Mouse (Mus musculus) heart, postnatal 10 days (tissue): Measurements from ENCODE around the gene Tanc2. TPM values are rescaled to one million over a fixed set of nuclear protein-coding genes. Genes with fewer than 3 reads are reported as not detected.

ENCODE experiments used
- DNase-seq, 2 experiments: peaks; one replicate each; pipeline ENCODE4 v3.0.0; 2021
- intact Hi-C: fragments of 180-260 bp; cut with DNase I; formaldehyde crosslinking; loops from one replicate; pipeline ENCODE4 v1.15.1; 2025
- total RNA-seq, 2 experiments: library from RNA; stranded (reverse); gene quantifications; 2 replicates each; pipeline ENCODE4 v1.2.3; 2021

The Tanc2 gene
- total RNA-seq, 2 experiments from 2014 or later = 34.6 to 35.5 TPM

- intact Hi-C loops = no loop called here
- no peak for DNase-seq
These were observed 54.2 kb downstream of the Tanc2 start for GRCm38 (mm10) chr11:105643995-105644394.

GRCm38 (mm10) chr11:105648026-105648425, 58.2 kb downstream of the Tanc2 start:
- intact Hi-C loops = no loop called here
- no peak for DNase-seq

GRCm38 (mm10) chr11:105654616-105655015, 64.8 kb downstream of the Tanc2 start:
- no peak for DNase-seq

GRCm38 (mm10) chr11:105655335-105655734, 65.5 kb downstream of the Tanc2 start:
- no peak for DNase-seq
- intact Hi-C loops = no loop called here

More at GRCm38 (mm10) chr11:105654616-105655015, 64.8 kb downstream of the Tanc2 start:
- intact Hi-C loops = no loop called here

- intact Hi-C loops = no loop called here
- no peak for DNase-seq
These were observed 78.1 kb downstream of the Tanc2 start for GRCm38 (mm10) chr11:105667879-105668278.

GRCm38 (mm10) chr11:105678996-105679395, 89.2 kb downstream of the Tanc2 start:
- intact Hi-C loops = no loop called here
- DNase-seq = no peak

GRCm38 (mm10) chr11:105684747-105685146, 95.0 kb downstream of the Tanc2 start:
- no peak for DNase-seq
- intact Hi-C loops = loop anchor here (2.0 to 5.0 kb wide), 2 partner anchors 173 to 226 kb away; no protein-coding TSS in a partner anchor

- intact Hi-C loops = no loop called here
- DNase-seq = no peak
These were observed 110.7 kb downstream of the Tanc2 start for GRCm38 (mm10) chr11:105700528-105700927.

GRCm38 (mm10) chr11:105719660-105720059, 129.9 kb downstream of the Tanc2 start:
- intact Hi-C loops = no loop called here
- no peak for DNase-seq

- no peak for DNase-seq
- intact Hi-C loops = no loop called here
These were observed 141.8 kb downstream of the Tanc2 start for GRCm38 (mm10) chr11:105731541-105731940.

GRCm38 (mm10) chr11:105731989-105732531, 142.3 kb downstream of the Tanc2 start:
- peak; percentile 29 to 32 for DNase-seq
- intact Hi-C loops = no loop called here

GRCm38 (mm10) chr11:105743171-105743570, 153.4 kb downstream of the Tanc2 start:
- intact Hi-C loops = no loop called here
- no peak for DNase-seq

- intact Hi-C loops = no loop called here
- peak; percentile 75 to 78 for DNase-seq
These were observed 159.7 kb downstream of the Tanc2 start for GRCm38 (mm10) chr11:105749297-105750071.

GRCm38 (mm10) chr11:105758561-105759203, 168.9 kb downstream of the Tanc2 start:
- intact Hi-C loops = no loop called here
- DNase-seq = no peak

- intact Hi-C loops = no loop called here
- DNase-seq = no peak
These were observed 169.6 kb downstream of the Tanc2 start for GRCm38 (mm10) chr11:105759413-105759812.

- DNase-seq = no peak
- intact Hi-C loops = no loop called here
These were observed 170.6 kb downstream of the Tanc2 start for GRCm38 (mm10) chr11:105760346-105760745.

- no peak for DNase-seq
- intact Hi-C loops = no loop called here
These were observed 188.0 kb downstream of the Tanc2 start for GRCm38 (mm10) chr11:105777802-105778201.

GRCm38 (mm10) chr11:105792501-105792900, 202.7 kb downstream of the Tanc2 start:
- intact Hi-C loops = no loop called here

GRCm38 (mm10) chr11:105803686-105804085, 213.9 kb downstream of the Tanc2 start:
- no peak for DNase-seq
- intact Hi-C loops = no loop called here

More at GRCm38 (mm10) chr11:105792501-105792900, 202.7 kb downstream of the Tanc2 start:
- DNase-seq = no peak

- intact Hi-C loops = no loop called here
- peak; percentile 18 to 30 for DNase-seq
These were observed 215.0 kb downstream of the Tanc2 start for GRCm38 (mm10) chr11:105804776-105805175.

GRCm38 (mm10) chr11:105807103-105807502, 217.3 kb downstream of the Tanc2 start:
- DNase-seq = no peak

GRCm38 (mm10) chr11:105823246-105823645, 233.5 kb downstream of the Tanc2 start:
- intact Hi-C loops = no loop called here
- no peak for DNase-seq

More at GRCm38 (mm10) chr11:105807103-105807502, 217.3 kb downstream of the Tanc2 start:
- intact Hi-C loops = no loop called here
